9 mouse cellular contexts compared by ENCODE assay signal in the genomic region with DNA sequence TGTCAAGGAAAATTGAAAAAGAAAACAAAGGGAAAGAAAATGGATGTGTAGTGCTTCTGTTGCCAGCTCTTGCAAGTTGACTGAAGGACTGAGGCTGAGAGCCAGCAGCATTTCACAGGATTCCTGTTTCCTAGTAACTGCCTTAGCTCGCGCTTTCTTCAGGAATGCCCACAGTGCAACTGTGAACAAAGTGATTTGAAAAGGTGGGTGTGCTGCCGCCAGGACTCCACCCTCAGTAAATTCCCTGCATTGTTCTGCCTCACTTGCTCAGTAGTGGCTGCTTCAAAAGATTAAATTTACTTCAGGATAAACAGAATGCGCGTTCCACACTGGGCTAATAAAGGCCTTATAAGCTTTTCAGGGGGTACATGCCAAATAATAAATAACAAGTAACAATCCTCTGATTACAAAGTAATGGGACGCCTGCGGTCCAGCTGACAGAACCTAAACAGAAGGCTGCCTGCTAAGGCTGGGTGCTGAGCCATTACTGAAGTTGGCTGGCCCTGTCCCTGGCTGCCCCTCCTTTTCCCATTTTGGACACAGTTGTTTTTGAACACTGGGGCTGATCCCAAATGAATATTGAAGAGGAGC.
DNase-seq lines count a peak whose midpoint lies in the region; ATAC-seq and TF ChIP-seq lines count a peak whose summit lies in the region.
"Had no signal": no experiment of that assay in that cellular context is flagged by ENCODE, and none has a peak within 500 bp of the region (broad histone marks: within the 10 kb centered on the region; RNA-seq: fewer than 3 reads in every experiment).

No protein-coding gene starts in this region.

- H3K9me3 ChIP-seq in limb, embryonic 15.5 days: no peaks in the 10 kb centered on the region
- no peaks in the 10 kb centered on the region for H3K9me3 ChIP-seq in intestine, postnatal 0 days (ENCODE audit: control insufficient read depth)

- H3K9ac ChIP-seq in limb, embryonic 15.5 days: no peak overlapping the region
- H3K9ac ChIP-seq in intestine, postnatal 0 days (ENCODE audit: low read depth, low read length): no peak overlapping the region

- ATAC-seq in limb, embryonic 15.5 days (ENCODE audit: insufficient number of reproducible peaks, low FRiP score, low TSS enrichment, low read depth): peak; percentile 35; the same call in 1 of the 2 replicates
- ATAC-seq in intestine, postnatal 0 days: no peak

- H3K4me1 ChIP-seq in limb, embryonic 15.5 days: peaks cover 10% of the 10 kb centered on the region
- H3K4me1 ChIP-seq in intestine, postnatal 0 days (replicated peaks; ENCODE audit: control insufficient read depth, insufficient read depth, low read length): no peaks in the 10 kb centered on the region

- H3K4me3 ChIP-seq in gastrocnemius, adult 2 months: peak overlapping the region; percentile 17; the same call in 1 of the 2 replicates
- H3K4me3 ChIP-seq in limb, embryonic 15.5 days: no peak overlapping the region
- no peak overlapping the region for H3K4me3 ChIP-seq in intestine, postnatal 0 days (ENCODE audit: low read depth, low read length)
- H3K4me3 ChIP-seq: myocyte had no signal

- TF ChIP-seq CTCF in gastrocnemius, adult 2 months (IDR thresholded peaks at IDR 0.05): no peak
- TF ChIP-seq CTCF in intestine, postnatal 0 days (IDR thresholded peaks at IDR 0.05; ENCODE audit: low read depth): no peak

- H3K36me3 ChIP-seq in limb, embryonic 15.5 days: no peaks in the 10 kb centered on the region
- peaks cover 20% of the 10 kb centered on the region; the same call in 1 of the 2 replicates for H3K36me3 ChIP-seq in intestine, postnatal 0 days (ENCODE audit: control insufficient read depth, insufficient read depth)

- no peak overlapping the region for H3K27ac ChIP-seq in gastrocnemius, adult 2 months
- H3K27ac ChIP-seq in limb, embryonic 15.5 days: no peak overlapping the region
- no peak overlapping the region for H3K27ac ChIP-seq in intestine, postnatal 0 days (ENCODE audit: low read depth, low read length)

- intact Hi-C loops in gastrocnemius, adult 2 months (cut with DNase I): no loop called here
- intact Hi-C loops in heart, postnatal 14 days (cut with DNase I): no loop called here

- DNase-seq in gastrocnemius, adult 2 months: no peak
- DNase-seq in gastrocnemius, adult 8-10 months (ENCODE audit: low spot score in 2 of 2): no peak
- peak; percentile 59 for DNase-seq in embryo, embryonic 11 days
- peak; percentile 3 to 40 for DNase-seq in heart, postnatal 14 days
- DNase-seq in retina, postnatal 1 day: peak; percentile 9
- DNase-seq in adipocyte (ENCODE audit: low spot score): no peak

- peak overlapping the region; percentile 13; the same call in 1 of the 2 replicates for H3K4me2 ChIP-seq in limb, embryonic 15.5 days
- no peak overlapping the region for H3K4me2 ChIP-seq in intestine, postnatal 0 days (replicated peaks; ENCODE audit: low read depth)

- no peaks in the 10 kb centered on the region for H3K27me3 ChIP-seq in limb, embryonic 15.5 days
- H3K27me3 ChIP-seq in intestine, postnatal 0 days (replicated peaks; ENCODE audit: control insufficient read depth, insufficient read depth, low read length): no peaks in the 10 kb centered on the region

- 29% methylated on average over 7 of the region's 7 CpGs for WGBS in limb, embryonic 15.5 days
- 56% methylated on average over 7 of the region's 7 CpGs for WGBS in intestine, postnatal 0 days

Comparison
In these comparisons a context has a peak if more than half of its experiments do, and no peak if none do; other contexts are left out.
1. DNase-seq: peak in embryo, embryonic 11 days (single experiment), heart, postnatal 14 days (2 of 2) and retina, postnatal 1 day (single experiment); none in gastrocnemius, adult 2 months (single experiment), gastrocnemius, adult 8-10 months (0 of 2) and adipocyte (single experiment).